Mouse (Mus musculus): ENCODE data around the gene Slc1a1. TPM values are rescaled to one million over a fixed set of nuclear protein-coding genes. Genes with fewer than 3 reads are reported as not detected.

The Slc1a1 gene
- polyA plus RNA-seq, 1 experiment from 2014 or later: 2.6 TPM

- Histone ChIP-seq H3K27me3 (ENCODE audit: control insufficient read depth, insufficient read depth, low read length) (no peaks in the 10 kb centered on the region), H3K4me3 (ENCODE audit: control insufficient read depth in 1 of 2, insufficient read depth in 1 of 2, low read depth in 1 of 2, low read length in 2 of 2) (no peak overlapping the region), H3K9ac (ENCODE audit: low read length) (no peak overlapping the region), H3K36me3 (ENCODE audit: control insufficient read depth, insufficient read depth, low read length) (no peaks in the 10 kb centered on the region), H3K27ac (replicated peaks in 1 of 2; ENCODE audit: control insufficient read depth in 1 of 2, insufficient read depth in 1 of 2, low read depth in 2 of 2, low read length in 2 of 2) (no peak overlapping the region), H3K9me3 (ENCODE audit: control insufficient read depth, low read length) (no peaks in the 10 kb centered on the region), H3K4me1 (ENCODE audit: control insufficient read depth in 2 of 2, insufficient read depth in 2 of 2, low read length in 2 of 2) (peaks cover 3 to 5% of the 10 kb centered on the region in 2 experiments; a peak in 2 of 4 replicates), H3K4me2 (ENCODE audit: low read length) (no peak overlapping the region)
- 96% methylated on average over 2 of the region's 2 CpGs for WGBS
- ATAC-seq (ENCODE audit: insufficient number of reproducible peaks, insufficient read depth, low FRiP score, low read depth): no peak
These were observed 65.9 kb downstream of the Slc1a1 start for GRCm38 (mm10) chr19:28900771-28901170.

DNA sequence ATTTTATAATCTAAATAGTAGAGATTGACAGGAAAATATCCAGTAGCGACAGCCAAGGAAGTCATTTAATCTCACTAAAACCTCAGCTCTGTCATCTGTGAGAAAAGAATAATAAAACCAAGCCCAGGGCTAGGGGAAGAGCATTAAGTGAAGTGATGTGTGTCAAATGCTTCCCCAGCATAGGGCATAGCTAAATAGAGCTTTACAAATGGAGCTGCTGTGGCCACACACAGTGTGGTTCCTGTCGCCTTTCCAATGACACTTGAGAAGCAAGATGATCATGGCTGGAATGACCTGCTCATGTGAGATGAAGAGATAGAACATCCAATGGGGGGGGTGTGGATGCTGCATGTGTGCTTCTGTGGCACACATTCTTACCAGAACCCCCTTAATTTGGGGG lies 67.3 kb downstream of the Slc1a1 start:
- Histone ChIP-seq H3K9ac (ENCODE audit: low read length) (no peak overlapping the region), H3K27ac (replicated peaks in 1 of 2; ENCODE audit: control insufficient read depth in 1 of 2, insufficient read depth in 1 of 2, low read depth in 2 of 2, low read length in 2 of 2) (no peak overlapping the region), H3K4me1 (ENCODE audit: control insufficient read depth in 2 of 2, insufficient read depth in 2 of 2, low read length in 2 of 2) (peaks cover 3 to 5% of the 10 kb centered on the region in 2 experiments; a peak in 2 of 4 replicates), H3K9me3 (ENCODE audit: control insufficient read depth, low read length) (no peaks in the 10 kb centered on the region), H3K4me3 (ENCODE audit: control insufficient read depth in 1 of 2, insufficient read depth in 1 of 2, low read depth in 1 of 2, low read length in 2 of 2) (no peak overlapping the region), H3K27me3 (ENCODE audit: control insufficient read depth, insufficient read depth, low read length) (no peaks in the 10 kb centered on the region), H3K36me3 (ENCODE audit: control insufficient read depth, insufficient read depth, low read length) (no peaks in the 10 kb centered on the region), H3K4me2 (ENCODE audit: low read length) (no peak overlapping the region)
- ATAC-seq (ENCODE audit: insufficient number of reproducible peaks, insufficient read depth, low FRiP score, low read depth): no peak
- WGBS: 73% methylated on average over 2 of the region's 2 CpGs

- 80% methylated on average over 4 of the region's 4 CpGs for WGBS
- H3K4me3 ChIP-seq (ENCODE audit: control insufficient read depth in 1 of 2, insufficient read depth in 1 of 2, low read depth in 1 of 2, low read length in 2 of 2): no peak overlapping the region
These were observed 68.0 kb downstream of the Slc1a1 start for GRCm38 (mm10) chr19:28902806-28903205.

GRCm38 (mm10) chr19:28903536-28904119 lies 68.8 kb downstream of the Slc1a1 start:
- no peaks in the 10 kb centered on the region for H3K36me3 ChIP-seq (ENCODE audit: control insufficient read depth, insufficient read depth, low read length)
- no peak overlapping the region for H3K9ac ChIP-seq (ENCODE audit: low read length)
- no peak overlapping the region for H3K4me2 ChIP-seq (ENCODE audit: low read length)
- H3K4me1 ChIP-seq (ENCODE audit: control insufficient read depth in 2 of 2, insufficient read depth in 2 of 2, low read length in 2 of 2): peaks cover 3 to 5% of the 10 kb centered on the region in 2 experiments; a peak in 2 of 4 replicates
- no peak for ATAC-seq (ENCODE audit: insufficient number of reproducible peaks, insufficient read depth, low FRiP score, low read depth)
- H3K4me3 ChIP-seq (ENCODE audit: control insufficient read depth in 1 of 2, insufficient read depth in 1 of 2, low read depth in 1 of 2, low read length in 2 of 2): no peak overlapping the region
- no peaks in the 10 kb centered on the region for H3K9me3 ChIP-seq (ENCODE audit: control insufficient read depth, low read length)
- H3K27me3 ChIP-seq (ENCODE audit: control insufficient read depth, insufficient read depth, low read length): no peaks in the 10 kb centered on the region
- 80% methylated on average over 8 of the region's 8 CpGs for WGBS
- H3K27ac ChIP-seq (replicated peaks in 1 of 2; ENCODE audit: control insufficient read depth in 1 of 2, insufficient read depth in 1 of 2, low read depth in 2 of 2, low read length in 2 of 2): no peak overlapping the region

More at GRCm38 (mm10) chr19:28902806-28903205, 68.0 kb downstream of the Slc1a1 start:
- H3K27ac ChIP-seq (replicated peaks in 1 of 2; ENCODE audit: control insufficient read depth in 1 of 2, insufficient read depth in 1 of 2, low read depth in 2 of 2, low read length in 2 of 2): no peak overlapping the region
- no peaks in the 10 kb centered on the region for H3K27me3 ChIP-seq (ENCODE audit: control insufficient read depth, insufficient read depth, low read length)
- peaks cover 3 to 5% of the 10 kb centered on the region in 2 experiments; a peak in 2 of 4 replicates for H3K4me1 ChIP-seq (ENCODE audit: control insufficient read depth in 2 of 2, insufficient read depth in 2 of 2, low read length in 2 of 2)
- H3K9me3 ChIP-seq (ENCODE audit: control insufficient read depth, low read length): no peaks in the 10 kb centered on the region
- no peak overlapping the region for H3K4me2 ChIP-seq (ENCODE audit: low read length)
- no peak overlapping the region for H3K9ac ChIP-seq (ENCODE audit: low read length)
- ATAC-seq (ENCODE audit: insufficient number of reproducible peaks, insufficient read depth, low FRiP score, low read depth): no peak
- no peaks in the 10 kb centered on the region for H3K36me3 ChIP-seq (ENCODE audit: control insufficient read depth, insufficient read depth, low read length)

- Histone ChIP-seq H3K27me3 (ENCODE audit: control insufficient read depth, insufficient read depth, low read length) (no peaks in the 10 kb centered on the region), H3K27ac (replicated peaks in 1 of 2; ENCODE audit: control insufficient read depth in 1 of 2, insufficient read depth in 1 of 2, low read depth in 2 of 2, low read length in 2 of 2) (no peak overlapping the region), H3K36me3 (ENCODE audit: control insufficient read depth, insufficient read depth, low read length) (no peaks in the 10 kb centered on the region), H3K9me3 (ENCODE audit: control insufficient read depth, low read length) (no peaks in the 10 kb centered on the region), H3K9ac (ENCODE audit: low read length) (no peak overlapping the region), H3K4me2 (ENCODE audit: low read length) (no peak overlapping the region), H3K4me3 (ENCODE audit: control insufficient read depth in 1 of 2, insufficient read depth in 1 of 2, low read depth in 1 of 2, low read length in 2 of 2) (no peak overlapping the region), H3K4me1 (ENCODE audit: control insufficient read depth in 2 of 2, insufficient read depth in 2 of 2, low read length in 2 of 2) (peaks cover 3 to 5% of the 10 kb centered on the region in 2 experiments; a peak in 2 of 4 replicates)
- no peak for ATAC-seq (ENCODE audit: insufficient number of reproducible peaks, insufficient read depth, low FRiP score, low read depth)
- 86% methylated on average over 4 of the region's 4 CpGs for WGBS
These were observed 73.3 kb downstream of the Slc1a1 start for GRCm38 (mm10) chr19:28908186-28908585.

GRCm38 (mm10) chr19:28908693-28909092 lies 73.8 kb downstream of the Slc1a1 start:
- H3K9me3 ChIP-seq (ENCODE audit: control insufficient read depth, low read length): no peaks in the 10 kb centered on the region
- H3K27me3 ChIP-seq (ENCODE audit: control insufficient read depth, insufficient read depth, low read length): no peaks in the 10 kb centered on the region
- H3K4me2 ChIP-seq (ENCODE audit: low read length): no peak overlapping the region
- no peak overlapping the region for H3K9ac ChIP-seq (ENCODE audit: low read length)
- H3K4me1 ChIP-seq (ENCODE audit: control insufficient read depth in 2 of 2, insufficient read depth in 2 of 2, low read length in 2 of 2): peaks cover 3 to 5% of the 10 kb centered on the region in 2 experiments; a peak in 2 of 4 replicates
- H3K36me3 ChIP-seq (ENCODE audit: control insufficient read depth, insufficient read depth, low read length): no peaks in the 10 kb centered on the region
- 79% methylated on average over 9 of the region's 9 CpGs for WGBS
- H3K27ac ChIP-seq (replicated peaks in 1 of 2; ENCODE audit: control insufficient read depth in 1 of 2, insufficient read depth in 1 of 2, low read depth in 2 of 2, low read length in 2 of 2): no peak overlapping the region
- ATAC-seq (ENCODE audit: insufficient number of reproducible peaks, insufficient read depth, low FRiP score, low read depth): no peak
- H3K4me3 ChIP-seq (ENCODE audit: control insufficient read depth in 1 of 2, insufficient read depth in 1 of 2, low read depth in 1 of 2, low read length in 2 of 2): no peak overlapping the region

DNA sequence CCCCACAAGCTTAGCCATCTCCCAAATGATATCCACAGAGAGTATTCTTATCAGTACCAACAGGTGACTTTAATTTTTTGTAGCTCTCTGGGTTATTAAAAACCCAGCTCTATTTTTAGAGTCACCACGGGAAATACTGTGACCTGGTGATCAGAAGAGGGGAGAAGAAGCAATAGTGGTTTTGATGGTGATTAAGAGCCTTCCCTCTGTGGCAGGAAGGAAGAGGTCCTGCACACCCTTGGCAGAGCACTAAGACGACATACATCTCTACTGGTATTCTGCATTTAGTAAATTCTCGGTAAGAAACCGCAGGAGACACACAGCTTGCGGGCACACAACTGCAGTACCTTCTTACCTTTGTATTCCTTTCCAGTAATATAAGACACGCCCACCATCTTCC lies 79.7 kb downstream of the Slc1a1 start:
- no peaks in the 10 kb centered on the region for H3K27me3 ChIP-seq (ENCODE audit: control insufficient read depth, insufficient read depth, low read length)
- H3K4me2 ChIP-seq (ENCODE audit: low read length): no peak overlapping the region
- peaks cover 0 to 11% of the 10 kb centered on the region in 2 experiments; a peak in 1 of 4 replicates for H3K4me1 ChIP-seq (ENCODE audit: control insufficient read depth in 2 of 2, insufficient read depth in 2 of 2, low read length in 2 of 2)
- 73% methylated on average over 6 of the region's 6 CpGs for WGBS
- no peak overlapping the region for H3K9ac ChIP-seq (ENCODE audit: low read length)
- H3K9me3 ChIP-seq (ENCODE audit: control insufficient read depth, low read length): no peaks in the 10 kb centered on the region
- no peak overlapping the region for H3K27ac ChIP-seq (replicated peaks in 1 of 2; ENCODE audit: control insufficient read depth in 1 of 2, insufficient read depth in 1 of 2, low read depth in 2 of 2, low read length in 2 of 2)
- H3K4me3 ChIP-seq (ENCODE audit: control insufficient read depth in 1 of 2, insufficient read depth in 1 of 2, low read depth in 1 of 2, low read length in 2 of 2): no peak overlapping the region
- ATAC-seq (ENCODE audit: insufficient number of reproducible peaks, insufficient read depth, low FRiP score, low read depth): no peak
- no peaks in the 10 kb centered on the region for H3K36me3 ChIP-seq (ENCODE audit: control insufficient read depth, insufficient read depth, low read length)

Measured in heart, embryonic 14.5 days (tissue).